Mouse (Mus musculus): ENCODE measurements at regions not wholly inside any gene's neighbourhood (a gene's known extent, or its start where the extent isn't known, plus 50 kb on each side); places are given as distances from the start of the nearest gene placed in this dataset.

- Histone ChIP-seq H3K4me1 (ENCODE audit: control insufficient read depth, insufficient read depth, low read length) (peaks cover 5% of the 10 kb centered on the region; the same call in 1 of the 2 replicates), H3K27ac (ENCODE audit: insufficient read depth, low read depth, low read length) (no peak overlapping the region), H3K4me3 (ENCODE audit: insufficient read depth, low read depth, low read length) (no peak overlapping the region), H3K27me3 (replicated peaks; ENCODE audit: control insufficient read depth, insufficient read depth, low read length) (no peaks in the 10 kb centered on the region), H3K36me3 (ENCODE audit: control insufficient read depth, insufficient read depth, low read length) (no peaks in the 10 kb centered on the region)
- DNase-seq: no peak
- WGBS: 31% methylated on average over 4 of the region's 4 CpGs
- TF ChIP-seq POLR2A (IDR thresholded peaks at IDR 0.05; ENCODE audit: low read depth, low read length): no peak
These were observed 114.0 kb upstream of the Atp1b1 start for GRCm38 (mm10) chr1:164572183-164572582.

GRCm38 (mm10) chr1:164571496-164572078 lies 113.4 kb upstream of the Atp1b1 start:
- Histone ChIP-seq H3K27me3 (replicated peaks; ENCODE audit: control insufficient read depth, insufficient read depth, low read length) (no peaks in the 10 kb centered on the region), H3K27ac (ENCODE audit: insufficient read depth, low read depth, low read length) (no peak overlapping the region), H3K36me3 (ENCODE audit: control insufficient read depth, insufficient read depth, low read length) (no peaks in the 10 kb centered on the region), H3K4me3 (ENCODE audit: insufficient read depth, low read depth, low read length) (no peak overlapping the region), H3K4me1 (ENCODE audit: control insufficient read depth, insufficient read depth, low read length) (peaks cover 5% of the 10 kb centered on the region; the same call in 1 of the 2 replicates)
- DNase-seq: no peak
- no peak for TF ChIP-seq CTCF (conservative IDR thresholded peaks at IDR 0.05; ENCODE audit: insufficient read depth, insufficient read length, low read depth, low read length)
- no peak for TF ChIP-seq POLR2A (IDR thresholded peaks at IDR 0.05; ENCODE audit: low read depth, low read length)
- WGBS: 81% methylated on average over 5 of the region's 5 CpGs

- no peak for TF ChIP-seq POLR2A (IDR thresholded peaks at IDR 0.05; ENCODE audit: low read depth, low read length)
- no peak for TF ChIP-seq CTCF (conservative IDR thresholded peaks at IDR 0.05; ENCODE audit: insufficient read depth, insufficient read length, low read depth, low read length)
- Histone ChIP-seq H3K36me3 (ENCODE audit: control insufficient read depth, insufficient read depth, low read length) (no peaks in the 10 kb centered on the region), H3K27me3 (replicated peaks; ENCODE audit: control insufficient read depth, insufficient read depth, low read length) (no peaks in the 10 kb centered on the region), H3K27ac (ENCODE audit: insufficient read depth, low read depth, low read length) (no peak overlapping the region), H3K4me1 (ENCODE audit: control insufficient read depth, insufficient read depth, low read length) (no peaks in the 10 kb centered on the region), H3K4me3 (ENCODE audit: insufficient read depth, low read depth, low read length) (no peak overlapping the region)
- whole genome bisulfite sequencing: 94% methylated on average over 6 of the region's 6 CpGs
- no peak for DNase-seq
These were observed 106.7 kb upstream of the Atp1b1 start for GRCm38 (mm10) chr1:164564847-164565246.

GRCm38 (mm10) chr1:164559546-164560228 lies 101.5 kb upstream of the Atp1b1 start:
- TF ChIP-seq CTCF (conservative IDR thresholded peaks at IDR 0.05; ENCODE audit: insufficient read depth, insufficient read length, low read depth, low read length): no peak
- no peak for TF ChIP-seq POLR2A (IDR thresholded peaks at IDR 0.05; ENCODE audit: low read depth, low read length)
- WGBS: 87% methylated on average over 4 of the region's 4 CpGs
- no peaks in the 10 kb centered on the region for H3K4me1 ChIP-seq (ENCODE audit: control insufficient read depth, insufficient read depth, low read length)
- no peak for DNase-seq
- no peaks in the 10 kb centered on the region for H3K36me3 ChIP-seq (ENCODE audit: control insufficient read depth, insufficient read depth, low read length)
- no peak overlapping the region for H3K27ac ChIP-seq (ENCODE audit: insufficient read depth, low read depth, low read length)
- H3K4me3 ChIP-seq (ENCODE audit: insufficient read depth, low read depth, low read length): no peak overlapping the region
- H3K27me3 ChIP-seq (replicated peaks; ENCODE audit: control insufficient read depth, insufficient read depth, low read length): no peaks in the 10 kb centered on the region

- TF ChIP-seq CTCF (conservative IDR thresholded peaks at IDR 0.05; ENCODE audit: insufficient read depth, insufficient read length, low read depth, low read length) (no peak), POLR2A (IDR thresholded peaks at IDR 0.05; ENCODE audit: low read depth, low read length) (no peak)
- no peaks in the 10 kb centered on the region; the same call in 1 of the 2 replicates for H3K4me1 ChIP-seq (ENCODE audit: control insufficient read depth, insufficient read depth, low read length)
- H3K36me3 ChIP-seq (ENCODE audit: control insufficient read depth, insufficient read depth, low read length): no peaks in the 10 kb centered on the region
- 36% methylated on average over 4 of the region's 4 CpGs for WGBS
- peak; percentile 7 for DNase-seq
- no peaks in the 10 kb centered on the region for H3K27me3 ChIP-seq (replicated peaks; ENCODE audit: control insufficient read depth, insufficient read depth, low read length)
- H3K27ac ChIP-seq (ENCODE audit: insufficient read depth, low read depth, low read length): peak overlapping the region; percentile 1; the same call in 1 of the 2 replicates
- no peak overlapping the region for H3K4me3 ChIP-seq (ENCODE audit: insufficient read depth, low read depth, low read length)
These were observed 94.5 kb upstream of the Atp1b1 start for GRCm38 (mm10) chr1:164552658-164553057.

- H3K27ac ChIP-seq (ENCODE audit: insufficient read depth, low read depth, low read length): peak overlapping the region; percentile 57
- WGBS: 65% methylated on average over 2 of the region's 2 CpGs
- H3K27me3 ChIP-seq (replicated peaks; ENCODE audit: control insufficient read depth, insufficient read depth, low read length): no peaks in the 10 kb centered on the region
- H3K4me1 ChIP-seq (ENCODE audit: control insufficient read depth, insufficient read depth, low read length): no peaks in the 10 kb centered on the region; the same call in 1 of the 2 replicates
- DNase-seq: no peak
- H3K36me3 ChIP-seq (ENCODE audit: control insufficient read depth, insufficient read depth, low read length): no peaks in the 10 kb centered on the region
- H3K4me3 ChIP-seq (ENCODE audit: insufficient read depth, low read depth, low read length): no peak overlapping the region
- TF ChIP-seq POLR2A (IDR thresholded peaks at IDR 0.05; ENCODE audit: low read depth, low read length) (no peak), CTCF (conservative IDR thresholded peaks at IDR 0.05; ENCODE audit: insufficient read depth, insufficient read length, low read depth, low read length) (no peak)
These were observed 92.9 kb upstream of the Atp1b1 start for GRCm38 (mm10) chr1:164551019-164551418.

- H3K4me1 ChIP-seq (ENCODE audit: control insufficient read depth, insufficient read depth, low read length): no peaks in the 10 kb centered on the region; the same call in 1 of the 2 replicates
- no peak overlapping the region for H3K4me3 ChIP-seq (ENCODE audit: insufficient read depth, low read depth, low read length)
- no peaks in the 10 kb centered on the region for H3K27me3 ChIP-seq (replicated peaks; ENCODE audit: control insufficient read depth, insufficient read depth, low read length)
- WGBS: 54% methylated on average over 3 of the region's 3 CpGs
- no peaks in the 10 kb centered on the region for H3K36me3 ChIP-seq (ENCODE audit: control insufficient read depth, insufficient read depth, low read length)
- H3K27ac ChIP-seq (ENCODE audit: insufficient read depth, low read depth, low read length): peak overlapping the region; percentile 57
- peak; percentile 70 for DNase-seq
- TF ChIP-seq CTCF (conservative IDR thresholded peaks at IDR 0.05; ENCODE audit: insufficient read depth, insufficient read length, low read depth, low read length) (no peak), POLR2A (IDR thresholded peaks at IDR 0.05; ENCODE audit: low read depth, low read length) (no peak)
These were observed 92.4 kb upstream of the Atp1b1 start for GRCm38 (mm10) chr1:164550596-164550995.
